In the genomic region with DNA sequence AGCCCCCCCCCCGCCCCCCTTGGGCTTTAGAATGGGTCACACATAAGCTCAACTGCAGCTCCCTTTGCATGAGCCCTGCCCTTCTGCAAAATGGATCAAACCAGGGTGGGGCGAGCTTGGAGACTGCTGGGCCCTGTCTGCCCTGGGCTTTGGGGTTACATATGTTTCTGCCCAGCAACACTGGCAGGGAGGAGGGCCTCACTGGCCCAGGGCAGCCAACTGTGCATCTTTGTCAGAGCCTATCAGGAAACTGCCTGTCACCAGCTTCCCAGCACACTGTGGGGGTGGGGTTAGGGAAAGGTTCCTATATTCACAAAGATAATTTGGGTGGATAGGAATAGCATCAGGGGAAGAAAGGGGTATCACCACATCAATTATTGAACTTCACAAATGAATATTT, we compare ENCODE assay signal across 10 mouse cellular contexts.
A peak's percentile ranks its signal among the peaks of the same experiment; 100 is the strongest.
DNase-seq lines count a peak whose midpoint lies in the region; ATAC-seq and TF ChIP-seq lines count a peak whose summit lies in the region.
"Had no signal": no experiment of that assay in that cellular context is flagged by ENCODE, and none has a peak within 500 bp of the region (broad histone marks: within the 10 kb centered on the region; RNA-seq: fewer than 3 reads in every experiment).

No protein-coding gene starts in this region.

- no peaks in the 10 kb centered on the region for H3K9me3 ChIP-seq in heart, embryonic 15.5 days (replicated peaks)
- H3K9me3 ChIP-seq in stomach, embryonic 14.5 days (ENCODE audit: control insufficient read depth, low read depth, low read length) = no peaks in the 10 kb centered on the region
- H3K9me3 ChIP-seq in stomach, postnatal 0 days (ENCODE audit: control insufficient read depth, low read length) = no peaks in the 10 kb centered on the region
- H3K9me3 ChIP-seq in hindbrain, embryonic 15.5 days = no peaks in the 10 kb centered on the region
- H3K9me3 ChIP-seq: neural tube, embryonic 13.5 days; stomach, embryonic 15.5 days had no signal

- ATAC-seq in heart, embryonic 15.5 days (replicated peaks; ENCODE audit: insufficient number of reproducible peaks, insufficient read depth, low FRiP score, low read depth) = no peak; the same call in 1 of the 2 replicates
- peak; percentile 38; the same call in 1 of the 2 replicates for ATAC-seq in stomach, embryonic 14.5 days (ENCODE audit: insufficient number of reproducible peaks, insufficient read depth, low FRiP score, low read depth)
- ATAC-seq in stomach, postnatal 0 days (ENCODE audit: low FRiP score, low TSS enrichment) = no peak
- ATAC-seq in hindbrain, embryonic 15.5 days (ENCODE audit: low FRiP score, low read depth) = peak; percentile 69; the same call in 1 of the 2 replicates

- 0 out of 2 replicates have a peak overlapping the region, but pooled peaks have one; percentile 26 for H3K4me2 ChIP-seq in heart, embryonic 15.5 days
- H3K4me2 ChIP-seq in stomach, embryonic 14.5 days (replicated peaks; ENCODE audit: low read depth, low read length) = no peak overlapping the region
- no peak overlapping the region for H3K4me2 ChIP-seq in stomach, postnatal 0 days (replicated peaks; ENCODE audit: low read depth)
- H3K4me2 ChIP-seq in hindbrain, embryonic 15.5 days = no peak overlapping the region
- H3K4me2 ChIP-seq: neural tube, embryonic 13.5 days; stomach, embryonic 15.5 days had no signal

- no peaks in the 10 kb centered on the region for H3K36me3 ChIP-seq in heart, embryonic 15.5 days
- no peaks in the 10 kb centered on the region for H3K36me3 ChIP-seq in heart, adult 2 months (ENCODE audit: control insufficient read depth, insufficient read depth, low read length)
- H3K36me3 ChIP-seq in stomach, embryonic 14.5 days (ENCODE audit: control insufficient read depth, insufficient read depth, low read length) = no peaks in the 10 kb centered on the region
- no peaks in the 10 kb centered on the region for H3K36me3 ChIP-seq in stomach, postnatal 0 days (ENCODE audit: control insufficient read depth, insufficient read depth, low read length)
- no peaks in the 10 kb centered on the region for H3K36me3 ChIP-seq in hindbrain, embryonic 15.5 days
- H3K36me3 ChIP-seq: neural tube, embryonic 13.5 days; stomach, embryonic 15.5 days had no signal

- H3K4me1 ChIP-seq in heart, embryonic 15.5 days (replicated peaks) = peaks cover 62% of the 10 kb centered on the region
- peaks cover 1% of the 10 kb centered on the region for H3K4me1 ChIP-seq in heart, adult 2 months (ENCODE audit: control insufficient read depth, insufficient read depth, low read length)
- no peaks in the 10 kb centered on the region for H3K4me1 ChIP-seq in stomach, embryonic 14.5 days (ENCODE audit: control insufficient read depth, insufficient read depth, low read length)
- no peaks in the 10 kb centered on the region for H3K4me1 ChIP-seq in stomach, postnatal 0 days (replicated peaks; ENCODE audit: control insufficient read depth, insufficient read depth)
- H3K4me1 ChIP-seq in hindbrain, embryonic 15.5 days (replicated peaks) = peaks cover 11% of the 10 kb centered on the region

- H3K79me2 ChIP-seq in heart, adult 2 months (replicated peaks; ENCODE audit: control insufficient read depth, insufficient read depth, low read length) = no peaks in the 10 kb centered on the region

- no peaks in the 10 kb centered on the region for H3K27me3 ChIP-seq in heart, embryonic 15.5 days
- H3K27me3 ChIP-seq in heart, adult 2 months (ENCODE audit: control insufficient read depth, insufficient read depth, low read length) = no peaks in the 10 kb centered on the region
- no peaks in the 10 kb centered on the region for H3K27me3 ChIP-seq in stomach, embryonic 14.5 days (ENCODE audit: control insufficient read depth, insufficient read depth, low read length)
- no peaks in the 10 kb centered on the region for H3K27me3 ChIP-seq in stomach, postnatal 0 days (ENCODE audit: control insufficient read depth, insufficient read depth, low read length)
- H3K27me3 ChIP-seq in hindbrain, embryonic 15.5 days = no peaks in the 10 kb centered on the region
- H3K27me3 ChIP-seq: neural tube, embryonic 13.5 days; stomach, embryonic 15.5 days had no signal

- no peak for TF ChIP-seq EP300 in heart, adult 2 months (IDR thresholded peaks at IDR 0.05; ENCODE audit: insufficient read depth, low read depth, low read length)
- TF ChIP-seq EP300 in stomach, postnatal 0 days (optimal IDR thresholded peaks at IDR 0.05) = no peak

- H3K9ac ChIP-seq in heart, embryonic 15.5 days = peak overlapping the region; percentile 26; the same call in 1 of the 2 replicates
- H3K9ac ChIP-seq in heart, adult 2 months (ENCODE audit: low read depth, low read length) = no peak overlapping the region
- H3K9ac ChIP-seq in stomach, embryonic 14.5 days (replicated peaks; ENCODE audit: low read depth, low read length) = no peak overlapping the region
- H3K9ac ChIP-seq in stomach, postnatal 0 days (ENCODE audit: low read length) = no peak overlapping the region
- H3K9ac ChIP-seq in hindbrain, embryonic 15.5 days = no peak overlapping the region
- H3K9ac ChIP-seq: neural tube, embryonic 13.5 days; stomach, embryonic 15.5 days had no signal

- no peak for DNase-seq in heart, adult 2 months
- no peak for DNase-seq in stomach, postnatal 0 days (ENCODE audit: low spot score)
- peak; percentile 35 for DNase-seq in thymus, postnatal 25 days
- no peak for DNase-seq in left cerebral cortex, postnatal 36 days (ENCODE audit: low spot score in 2 of 2)
- no peak for DNase-seq in adrenal gland, postnatal 10 days

- no peak for TF ChIP-seq POLR2A in heart, adult 2 months (IDR thresholded peaks at IDR 0.05; ENCODE audit: insufficient read depth, low read depth, low read length)

- 18% methylated on average over 2 of the region's 2 CpGs for WGBS in heart, embryonic 15.5 days
- WGBS in heart, adult 2 months = 54% methylated on average over 2 of the region's 2 CpGs
- 26% methylated on average over 2 of the region's 2 CpGs for WGBS in stomach, embryonic 14.5 days
- WGBS in stomach, postnatal 0 days = 25% methylated on average over 2 of the region's 2 CpGs
- WGBS in hindbrain, embryonic 15.5 days = 31% methylated on average over 2 of the region's 2 CpGs

- H3K27ac ChIP-seq in heart, embryonic 15.5 days = peak overlapping the region; percentile 82
- no peak overlapping the region for H3K27ac ChIP-seq in heart, adult 2 months
- no peak overlapping the region for H3K27ac ChIP-seq in stomach, embryonic 14.5 days (ENCODE audit: low read length)
- H3K27ac ChIP-seq in stomach, postnatal 0 days (replicated peaks) = no peak overlapping the region
- H3K27ac ChIP-seq in hindbrain, embryonic 15.5 days (replicated peaks) = peak overlapping the region; percentile 37; the same call in 1 of the 2 replicates
- H3K27ac ChIP-seq: neural tube, embryonic 13.5 days; stomach, embryonic 15.5 days had no signal

- intact Hi-C loops in heart, adult 2 months (cut with DNase I) = loop anchor here (10.0 kb wide), 1 partner anchor 96 kb away; a partner anchor contains a TSS
- intact Hi-C loops in left cerebral cortex, postnatal 36 days (cut with DNase I) = loop anchor here (10.0 kb wide), 1 partner anchor 96 kb away; a partner anchor contains a TSS

- no peak overlapping the region for H3K4me3 ChIP-seq in heart, embryonic 15.5 days
- no peak overlapping the region for H3K4me3 ChIP-seq in heart, adult 2 months
- H3K4me3 ChIP-seq in stomach, embryonic 14.5 days (ENCODE audit: low read depth, low read length) = no peak overlapping the region
- no peak overlapping the region for H3K4me3 ChIP-seq in stomach, postnatal 0 days (ENCODE audit: low read depth, low read length)
- no peak overlapping the region for H3K4me3 ChIP-seq in hindbrain, embryonic 15.5 days
- H3K4me3 ChIP-seq: neural tube, embryonic 13.5 days; stomach, embryonic 15.5 days had no signal

- no peak for TF ChIP-seq CTCF in heart, adult 2 months (IDR thresholded peaks at IDR 0.05)
- TF ChIP-seq CTCF in stomach, postnatal 0 days (IDR thresholded peaks at IDR 0.05; ENCODE audit: low read depth) = no peak

Comparison
In these comparisons a context has a peak if more than half of its experiments do, and no peak if none do; other contexts are left out.
1. ATAC-seq: peak in stomach, embryonic 14.5 days (single experiment) and hindbrain, embryonic 15.5 days (single experiment); none in heart, embryonic 15.5 days (single experiment) and stomach, postnatal 0 days (single experiment).
2. H3K27ac ChIP-seq: peak in heart, embryonic 15.5 days (single experiment) and hindbrain, embryonic 15.5 days (single experiment); none in heart, adult 2 months (single experiment), stomach, embryonic 14.5 days (single experiment) and stomach, postnatal 0 days (single experiment).